Mouse (Mus musculus) adrenal gland, postnatal 14 days (tissue): ENCODE measurements around the gene Tmem138. TPM values are rescaled to one million over a fixed set of nuclear protein-coding genes. Genes with fewer than 3 reads are reported as not detected.
A peak's percentile ranks its signal among the peaks of the same experiment; 100 is the strongest.
"Not testable (repeated sequence)": the region's sequence is repeated elsewhere in the genome, so short reads cannot be mapped to it uniquely, and the experiment has no call there.

Source experiments
- DNase-seq: peaks from one replicate; pipeline ENCODE4 v3.0.0; 2021; ENCODE audit warnings: mixed read lengths
- total RNA-seq: library from RNA; stranded (reverse); gene quantifications from 2 replicates; pipeline ENCODE4 v1.2.3, GENCODE M21; 2021

The Tmem138 gene
- total RNA-seq, 1 experiment from 2014 or later: 9.2 TPM

DNA sequence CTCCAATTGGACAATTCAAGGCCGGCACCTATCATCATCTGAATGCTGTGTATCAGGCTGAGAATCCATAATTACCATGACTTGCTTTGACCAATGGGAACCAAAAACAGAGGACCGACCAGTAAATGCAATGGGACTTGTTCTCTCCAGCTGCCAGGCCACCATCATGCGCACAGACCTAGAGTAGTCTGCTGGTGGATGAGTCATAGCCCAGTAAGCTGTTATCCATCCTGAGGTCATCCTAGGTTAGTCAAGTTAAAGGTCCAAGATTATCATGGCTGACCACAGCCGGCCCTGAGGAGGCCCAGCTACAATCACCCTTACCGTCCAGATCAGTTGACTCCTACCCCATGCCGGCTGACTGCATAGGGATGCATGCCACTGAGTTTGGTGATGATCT, 7.5 kb downstream of the Tmem138 start:
- DNase-seq: no peak

GRCm38 (mm10) chr19:10565217-10565616, 11.9 kb downstream of the Tmem138 start:
- no peak for DNase-seq

DNA sequence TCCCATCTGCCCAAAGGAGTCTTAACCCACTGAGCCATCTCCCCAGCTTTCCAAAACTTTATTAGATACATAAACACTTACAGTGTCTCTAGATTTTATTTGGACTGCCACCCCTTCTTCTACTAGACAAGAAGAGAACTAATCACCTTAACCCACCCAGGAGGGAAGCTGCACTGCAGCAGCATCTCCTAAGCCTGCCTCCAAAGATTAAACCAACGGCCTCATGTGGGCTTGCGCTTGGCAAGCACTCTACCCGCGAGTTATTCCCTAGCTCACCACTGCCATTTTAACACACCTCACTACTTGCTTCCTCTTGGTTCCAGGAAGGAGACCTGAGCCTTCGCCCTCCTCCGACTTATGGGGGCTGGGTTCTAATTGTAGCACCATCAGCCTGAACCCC, 12.9 kb downstream of the Tmem138 start:
- DNase-seq: no peak

DNA sequence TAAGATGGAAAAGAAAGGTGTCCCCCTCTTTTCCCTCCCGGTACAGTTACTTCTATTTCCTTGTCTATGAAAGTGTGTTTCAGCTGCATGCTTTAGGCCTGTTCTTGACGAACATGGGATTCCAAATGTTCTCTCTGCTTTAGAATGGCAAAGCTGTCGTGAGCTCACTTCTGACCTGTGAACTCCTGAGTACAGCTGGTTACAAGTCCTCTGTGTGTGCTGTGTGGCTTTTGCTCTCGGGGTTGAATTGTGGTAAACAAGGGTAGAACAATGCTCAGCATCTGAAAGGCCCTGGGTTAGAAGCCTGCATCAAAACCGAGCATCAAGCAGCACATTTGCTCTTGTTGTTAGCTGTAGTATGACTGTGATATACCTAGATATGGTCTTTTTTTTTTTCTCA, 14.8 kb downstream of the Tmem138 start:
- no peak for DNase-seq

DNA sequence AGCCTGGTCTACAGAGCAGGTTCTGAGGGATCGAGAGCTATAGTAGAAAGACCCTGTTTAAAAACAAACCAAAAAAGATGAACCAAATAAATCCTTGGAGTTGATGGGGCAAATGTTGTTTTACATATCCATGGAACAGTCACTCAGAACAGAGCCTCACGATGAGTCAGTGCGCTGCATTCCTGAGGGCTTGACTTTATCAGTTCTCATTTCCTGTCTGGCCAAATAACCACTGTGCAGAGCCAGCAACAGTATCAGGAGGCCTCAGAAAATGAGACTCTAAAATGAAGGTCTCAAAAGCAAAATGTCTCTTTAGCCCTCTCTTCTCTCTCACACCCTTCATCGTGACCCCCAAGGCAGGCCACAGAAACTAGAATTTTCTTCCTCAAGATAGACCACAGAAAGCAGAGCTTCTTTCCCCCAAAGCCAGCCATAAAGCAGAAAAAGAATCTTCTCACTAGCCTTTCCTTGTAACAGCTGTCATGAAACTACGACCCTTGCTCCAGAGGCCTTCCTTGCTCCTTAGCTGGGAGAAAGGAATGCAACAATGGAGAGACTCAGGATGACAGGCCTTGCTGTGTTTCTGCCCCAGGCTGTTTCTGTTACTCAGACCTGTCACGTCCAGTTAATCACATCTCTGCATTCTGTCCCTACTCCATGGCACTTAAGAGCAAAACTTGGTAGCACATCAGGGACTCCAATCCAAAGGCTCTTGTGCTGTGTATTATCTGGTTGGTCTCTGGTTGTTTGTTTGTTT, 15.4 kb downstream of the Tmem138 start:
- DNase-seq: peak; percentile 54

- peak; percentile 33 for DNase-seq
Observed at GRCm38 (mm10) chr19:10560108-10560507, 17.1 kb downstream of the Tmem138 start.

DNA sequence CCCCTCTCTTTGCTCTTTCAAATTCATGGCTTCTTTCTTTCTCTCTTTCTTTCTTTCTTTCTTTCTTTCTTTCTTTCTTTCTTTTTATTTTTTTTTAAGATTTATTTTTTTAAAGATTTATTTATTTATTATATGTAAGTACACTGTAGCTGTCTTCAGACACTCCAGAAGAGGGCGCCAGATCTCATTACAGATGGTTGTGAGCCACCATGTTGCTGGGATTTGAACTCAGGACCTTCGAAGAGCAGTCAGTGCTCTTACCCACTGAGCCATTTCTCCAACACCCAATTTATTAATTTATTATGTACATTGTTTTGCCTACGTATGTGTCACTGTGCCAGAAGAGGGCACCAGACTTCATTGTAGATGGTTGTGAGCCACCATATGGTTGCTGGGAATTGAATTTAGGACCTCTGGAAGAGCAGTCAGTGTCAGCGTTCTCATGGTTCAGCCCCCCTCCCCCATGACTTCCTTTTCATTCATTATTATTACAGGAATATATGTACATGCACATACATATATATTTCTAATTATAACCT, 19.3 kb downstream of the Tmem138 start:
- DNase-seq: not testable (repeated sequence)

GRCm38 (mm10) chr19:10557430-10557829, 19.7 kb downstream of the Tmem138 start:
- no peak for DNase-seq

DNA sequence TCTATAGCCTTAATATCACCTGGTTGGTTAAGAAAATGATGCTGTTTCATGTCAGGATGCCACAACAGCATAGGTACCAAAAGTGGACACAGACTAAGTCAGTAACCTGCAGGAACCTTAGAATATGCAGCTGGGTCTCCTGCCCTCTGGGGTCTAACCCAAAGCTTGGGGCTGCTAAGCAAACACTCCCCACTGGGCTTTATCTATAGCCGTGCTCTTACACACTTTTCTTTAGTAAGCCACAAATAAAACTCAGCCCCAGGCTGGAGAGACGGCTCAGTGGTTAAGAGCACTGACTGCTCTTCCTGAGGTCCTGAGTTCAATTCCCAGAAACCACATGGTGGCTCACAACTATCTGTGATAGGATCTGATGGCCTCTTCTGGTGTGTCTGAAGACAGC, 20.2 kb downstream of the Tmem138 start:
- DNase-seq: no peak

DNA sequence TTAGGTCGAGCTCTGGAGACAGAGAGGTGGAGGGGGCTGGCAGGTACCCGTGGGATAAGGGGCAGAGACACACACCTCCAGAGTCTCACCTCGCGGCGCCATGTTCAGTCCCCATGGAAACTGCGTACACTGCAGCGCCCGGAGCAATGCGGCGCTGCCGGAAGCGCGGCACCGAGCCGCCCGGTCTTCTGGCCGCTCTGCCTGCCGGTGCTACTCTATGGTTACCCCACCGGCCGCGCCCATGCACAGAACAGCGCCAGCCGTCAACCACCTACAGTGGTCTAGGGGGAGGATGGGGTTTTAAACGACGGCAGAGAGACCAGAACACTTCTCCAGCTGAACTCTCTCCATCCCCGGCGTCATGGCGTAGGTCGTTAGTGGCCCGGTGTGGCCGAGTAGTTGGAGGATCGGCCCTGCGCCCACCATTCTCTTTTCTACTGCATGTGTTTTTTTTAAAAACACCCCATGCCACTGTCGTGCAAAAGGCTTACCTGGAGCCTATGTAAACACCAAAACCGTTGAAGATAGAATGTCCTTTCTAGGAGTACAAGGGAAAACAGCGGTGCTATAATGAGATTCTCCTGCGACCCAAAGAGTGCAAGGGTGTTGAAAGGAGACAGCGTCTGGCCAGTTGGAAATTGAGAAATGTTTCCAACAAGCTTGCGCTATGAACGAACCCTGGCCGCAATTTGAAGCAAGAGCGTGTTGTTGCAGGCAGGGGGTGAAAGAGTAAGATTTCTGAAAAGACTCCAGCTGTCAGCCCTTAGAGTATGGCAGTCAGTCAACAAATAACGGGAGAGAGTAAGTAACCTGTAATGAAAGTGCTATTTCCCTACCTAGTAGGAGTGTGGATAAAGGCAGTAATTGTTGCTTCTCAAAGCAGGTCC, 21.3 kb downstream of the Tmem138 start, which contains the start of gene Tmem216:
Gene Tmem216 (minus strand): TSS at position 615 of the 887 bp plus-strand sequence.
- DNase-seq: peak; percentile 92

GRCm38 (mm10) chr19:10539454-10539853, 37.7 kb downstream of the Tmem138 start:
- no peak for DNase-seq

DNA sequence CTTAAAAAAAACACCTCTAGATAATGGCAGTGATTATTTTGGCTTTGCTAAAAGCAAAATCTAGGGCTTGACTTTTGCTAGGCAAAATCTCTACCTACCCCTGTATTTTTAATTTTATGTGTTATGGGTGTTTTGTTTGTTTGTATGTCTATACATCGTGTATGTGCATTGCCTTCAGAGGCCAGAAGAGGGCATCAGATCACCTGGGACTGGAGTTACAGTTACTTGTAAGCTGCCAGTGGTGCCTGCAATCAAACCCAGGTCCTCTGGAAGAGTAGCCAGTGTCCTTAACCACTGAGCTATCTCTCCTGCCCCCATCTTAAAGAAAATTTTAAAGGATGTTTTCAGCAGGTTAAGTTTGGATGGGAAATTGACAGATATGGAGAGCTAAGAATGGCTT, 47.1 kb downstream of the Tmem138 start:
- no peak for DNase-seq

GRCm38 (mm10) chr19:10525910-10526309, 51.3 kb downstream of the Tmem138 start, which contains the start of gene Sdhaf2:
Gene Sdhaf2, minus strand, starts transcription at chr19:10526142.
- peak; percentile 55 for DNase-seq

GRCm38 (mm10) chr19:10525106-10525901, 51.9 kb downstream of the Tmem138 start, which contains the start of gene Cpsf7:
Gene Cpsf7, plus strand, starts transcription at chr19:10525266.
- DNase-seq: peak; percentile 95

- no peak for DNase-seq
Observed at GRCm38 (mm10) chr19:10524784-10525105, 52.4 kb downstream of the Tmem138 start.

- DNase-seq: no peak
Observed at GRCm38 (mm10) chr19:10523483-10524080, 53.6 kb downstream of the Tmem138 start.

DNA sequence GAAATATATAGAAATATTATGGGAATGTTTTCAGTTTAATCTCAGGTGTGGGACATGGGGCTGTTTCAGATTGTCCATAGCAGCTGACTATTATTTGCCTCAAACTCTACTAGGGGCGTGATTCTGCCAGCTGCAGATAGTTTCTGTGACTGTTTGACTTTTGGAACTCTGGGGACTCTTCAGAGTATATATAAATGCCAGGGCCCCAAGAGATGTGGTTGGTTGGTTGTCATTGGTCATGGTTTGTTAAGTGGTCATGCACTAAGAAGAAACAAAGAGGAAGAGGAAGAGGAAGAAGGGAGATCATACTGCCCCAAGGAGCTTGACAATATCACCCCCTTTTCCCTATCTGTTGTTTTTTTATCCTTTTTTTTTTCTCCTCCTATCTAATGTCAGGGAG, 55.2 kb downstream of the Tmem138 start:
- DNase-seq: no peak
